Mouse (Mus musculus): Measurements from ENCODE around the gene Hmmr.

The Hmmr gene

DNA sequence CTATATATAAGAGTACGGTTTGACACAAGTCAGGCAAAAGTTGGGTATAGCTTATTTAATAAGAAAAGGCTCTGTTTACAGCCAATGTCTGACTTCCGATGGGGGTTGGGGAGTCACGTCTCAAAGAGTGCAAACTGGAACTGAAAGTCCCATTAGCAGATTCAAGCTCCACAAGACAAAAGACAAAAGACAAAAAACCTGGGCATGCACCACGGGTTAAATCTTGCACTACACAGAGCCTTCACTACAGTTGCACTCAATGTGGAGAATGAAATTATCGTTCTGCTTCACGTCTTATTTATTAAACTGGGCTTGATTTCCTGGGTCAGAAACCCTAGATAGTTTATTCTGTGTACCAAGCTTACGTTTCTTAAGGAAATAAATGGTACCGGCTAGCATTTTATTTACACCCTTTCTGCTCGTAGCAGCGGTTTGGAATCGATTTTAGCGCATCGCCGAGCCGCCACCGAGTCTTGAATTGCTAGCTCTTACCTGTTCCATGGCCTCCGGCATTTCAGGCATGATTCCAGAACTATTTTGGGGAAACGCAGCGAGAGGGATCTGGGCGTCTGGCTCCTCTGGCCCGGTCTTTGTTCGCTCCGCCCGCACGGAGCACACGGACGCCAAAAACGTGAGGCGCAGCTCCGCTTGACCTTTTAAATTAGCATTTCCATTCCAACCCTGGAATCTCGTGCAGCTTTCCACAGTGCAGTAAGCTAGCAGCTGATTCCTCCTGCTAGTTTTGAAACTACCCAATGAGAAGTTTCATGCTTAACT lies 38.7 kb downstream of the Hmmr start:
- DNase-seq, result peak; percentile 45

DNA sequence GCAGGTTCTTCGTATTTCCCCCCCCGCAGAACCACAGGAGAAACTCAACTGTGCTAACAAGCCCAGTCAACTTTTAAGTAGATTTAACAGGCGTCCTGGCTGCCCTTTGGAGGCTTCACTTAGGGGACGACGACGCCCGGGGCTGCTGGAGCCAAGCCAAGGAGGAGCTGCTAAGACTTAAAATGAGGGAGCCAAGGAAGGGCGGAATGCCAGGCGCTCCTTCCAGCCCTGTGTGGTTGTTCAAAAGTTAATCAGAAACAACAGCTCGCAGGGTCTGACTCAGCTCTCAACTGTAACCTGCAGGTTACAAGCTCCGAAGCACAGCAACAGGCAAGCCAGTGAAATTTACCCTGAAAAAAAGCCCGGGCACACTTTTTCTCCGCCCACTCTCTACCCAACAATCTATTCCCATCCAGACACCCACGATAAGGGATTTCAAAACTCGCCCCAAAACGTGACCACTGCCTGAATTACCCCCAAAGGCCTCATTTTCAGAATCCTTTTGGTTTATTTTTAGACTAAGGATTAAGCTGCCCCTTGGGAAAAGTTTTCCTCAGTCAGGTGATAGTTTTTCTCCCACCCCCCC lies 39.8 kb downstream of the Hmmr start:
- DNase-seq, result peak; percentile 48

DNA sequence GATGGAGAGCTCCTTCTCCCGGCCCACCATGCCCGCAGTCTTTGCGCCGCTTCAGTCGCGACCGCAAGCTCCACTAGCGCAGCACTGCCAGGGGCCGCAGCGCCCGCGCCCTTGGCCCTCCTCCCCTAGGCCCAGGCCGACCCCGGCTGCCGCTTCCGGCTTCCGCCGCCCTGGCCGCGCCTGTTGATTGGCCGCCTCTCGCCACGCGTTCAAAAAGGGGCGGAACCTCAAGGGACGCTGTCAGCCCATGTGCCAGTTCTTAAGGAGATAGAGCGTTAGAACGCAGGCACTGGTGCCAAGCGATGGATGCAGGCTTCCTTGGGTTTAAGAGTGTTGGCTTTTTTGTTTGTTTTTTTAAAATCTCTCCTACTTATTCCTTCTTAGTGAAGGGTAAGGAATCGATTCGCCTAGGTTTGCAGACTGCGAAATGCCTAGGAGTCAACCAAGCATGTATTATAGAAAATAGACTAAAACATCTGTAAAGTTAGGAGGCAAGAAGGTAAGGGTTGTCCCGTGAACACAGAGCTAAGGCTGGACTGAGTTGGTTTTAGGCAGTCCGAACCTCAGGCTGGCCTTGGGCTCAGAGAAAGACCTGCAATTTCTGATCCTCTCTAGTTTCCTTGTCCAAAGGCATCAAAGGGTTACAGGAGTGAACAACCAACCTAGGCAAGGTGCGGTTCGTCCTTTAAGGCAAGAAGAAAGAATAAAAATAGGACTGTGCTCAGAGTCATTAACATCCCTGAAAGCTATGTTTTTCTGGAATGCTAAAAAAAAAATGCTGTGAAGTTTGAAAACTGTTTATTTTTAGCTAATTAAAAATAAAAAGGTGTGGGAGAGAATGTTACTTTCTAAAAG lies 40.5 kb downstream of the Hmmr start:
- peak; percentile 95 for DNase-seq

GRCm38 (mm10) chr11:40692101-40692509 lies 41.1 kb downstream of the Hmmr start:
- peak; percentile 39 for DNase-seq

- no peak for DNase-seq
Observed at GRCm38 (mm10) chr11:40690444-40691127, 42.6 kb downstream of the Hmmr start.

DNA sequence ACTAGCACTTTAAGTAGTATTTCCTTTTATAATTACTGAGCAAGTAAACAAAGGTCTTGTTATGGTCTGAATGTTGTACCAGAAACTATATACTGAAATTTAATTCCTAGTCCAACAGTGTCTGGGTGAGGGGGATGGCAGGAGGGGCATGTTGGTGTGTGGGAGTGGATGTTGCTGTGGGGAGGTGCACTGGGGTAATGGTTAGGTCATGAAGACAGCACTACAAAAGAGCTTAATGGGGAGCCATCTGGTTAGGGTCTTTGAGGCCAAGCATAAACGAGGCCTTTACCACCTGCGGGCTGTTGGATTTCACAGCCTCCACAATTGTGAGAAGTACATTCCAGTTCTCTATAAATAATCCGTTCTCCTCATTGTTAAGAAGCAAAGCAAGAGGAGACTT lies 49.9 kb downstream of the Hmmr start:
- DNase-seq, result no peak

DNA sequence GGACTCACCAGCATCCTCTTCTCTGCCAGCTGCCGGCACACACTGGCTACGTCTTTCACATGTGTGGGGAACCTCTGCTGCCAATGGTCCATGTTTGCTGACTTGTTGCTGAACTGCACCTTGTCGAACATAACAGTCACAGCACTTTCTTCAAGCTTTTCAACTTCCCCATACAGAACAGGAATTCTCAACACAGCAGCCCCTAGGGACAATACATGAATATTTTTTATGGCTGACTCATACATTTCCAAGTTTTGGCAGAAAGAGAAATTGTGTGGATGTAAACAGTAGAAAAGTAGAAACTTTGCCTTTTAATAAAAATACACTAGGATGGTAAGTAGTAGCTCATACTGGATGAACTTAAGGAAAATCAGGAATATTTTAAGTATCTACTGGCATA lies 50.8 kb downstream of the Hmmr start:
- DNase-seq, result no peak

DNA sequence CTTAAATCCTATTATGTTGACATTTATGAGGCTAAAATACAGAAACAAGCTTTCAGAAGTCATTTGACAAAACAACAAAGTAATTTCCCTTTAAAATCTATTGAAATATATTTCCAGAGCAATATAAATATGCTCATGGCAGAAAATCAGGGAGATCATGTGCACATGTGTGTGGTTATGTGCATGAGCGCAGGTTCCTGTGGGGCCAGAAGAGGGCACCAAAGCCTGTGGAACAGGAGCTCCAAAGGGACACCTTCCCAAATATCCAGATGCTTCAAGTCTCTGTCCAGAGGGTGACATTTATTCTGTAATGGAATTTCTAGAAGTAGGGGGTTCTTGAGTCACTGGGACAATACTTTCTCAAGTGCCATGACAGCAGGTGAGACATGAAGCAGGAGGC lies 56.1 kb downstream of the Hmmr start:
- DNase-seq, result no peak

DNA sequence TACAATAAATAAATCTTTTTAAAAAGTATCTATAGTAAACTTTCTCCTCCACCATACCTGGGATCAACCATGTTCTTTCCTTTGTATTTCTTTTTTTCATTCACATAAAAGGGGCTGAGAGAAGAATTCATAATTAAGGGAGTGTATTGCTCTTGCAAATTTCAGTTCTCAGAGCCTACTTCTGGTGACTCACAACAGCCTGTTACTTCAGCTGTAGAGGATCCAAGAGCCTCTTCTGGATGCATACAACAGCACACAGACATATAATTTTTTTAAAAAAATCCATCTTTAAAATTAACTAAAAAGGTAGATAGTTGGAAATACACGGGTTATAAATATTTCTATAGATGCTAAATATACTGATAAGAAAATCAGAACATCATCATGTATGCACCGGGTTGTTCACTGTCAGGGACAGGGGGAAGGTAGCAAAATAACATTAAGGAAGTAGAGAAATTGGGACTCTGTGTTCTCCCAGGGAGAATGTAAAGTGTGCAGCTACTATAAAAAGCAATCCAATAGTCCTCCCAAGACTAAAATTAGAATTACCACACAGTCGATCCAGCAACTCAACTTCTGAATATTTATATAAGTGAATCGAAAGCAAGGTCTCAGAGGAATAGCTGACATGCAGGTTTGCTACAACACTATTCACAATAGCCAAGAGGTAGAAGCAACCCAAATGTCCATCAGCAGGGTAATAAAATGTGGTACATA lies 58.0 kb downstream of the Hmmr start:
- DNase-seq, result no peak

Measured in right cerebral cortex, adult 18-20 months (tissue).